Mouse (Mus musculus): ENCODE measurements around the gene 4930595D18Rik. TPM values are rescaled to one million over a fixed set of nuclear protein-coding genes. Genes with fewer than 3 reads are reported as not detected.

Gene 4930595D18Rik
- total RNA-seq (2023): not detected

GRCm38 (mm10) chr12:111184476-111184875, at the start of gene 4930595D18Rik:
Gene 4930595D18Rik, minus strand, starts transcription at chr12:111184491.

GRCm38 (mm10) chr12:111165831-111166591, 18.3 kb downstream of the 4930595D18Rik start, which contains the start of gene Traf3:
Gene Traf3, plus strand, starts transcription at chr12:111166370.

Other genes starting within 250 kb of the 4930595D18Rik start
- 10 to 100 TPM; 25.3 to 40.2 TPM for gene Ankrd9, start 205.5 kb downstream of the 4930595D18Rik start, total RNA-seq (2023)
- gene Rcor1, start 145.1 kb downstream of the 4930595D18Rik start, total RNA-seq (2023): 10 to 100 TPM; 39.4 to 41.0 TPM
- gene Traf3, start 18.1 kb downstream of the 4930595D18Rik start, total RNA-seq (2023): 10 to 100 TPM; 40.8 to 45.8 TPM
- gene Amn, start 86.6 kb upstream of the 4930595D18Rik start, total RNA-seq (2023): under 1 TPM; 0.27 to 0.66 TPM
- 10 to 100 TPM; 11.5 to 18.4 TPM for gene Cdc42bpb, start 193.2 kb upstream of the 4930595D18Rik start, total RNA-seq (2023)
- gene Lbhd2, start 222.3 kb upstream of the 4930595D18Rik start, total RNA-seq (2023): not detected
- under 1 TPM; 0.38 to 0.77 TPM for gene Exoc3l4, start 232.5 kb upstream of the 4930595D18Rik start, total RNA-seq (2023)

Data from neutrophil, adult 59 days (primary cell).